Mouse (Mus musculus): ENCODE measurements around the gene Hspbap1. TPM values are rescaled to one million over a fixed set of nuclear protein-coding genes. Genes with fewer than 3 reads are reported as not detected.

Hspbap1 gene
- polyA plus RNA-seq, 2 experiments, result 12.3 to 12.9 TPM

DNA sequence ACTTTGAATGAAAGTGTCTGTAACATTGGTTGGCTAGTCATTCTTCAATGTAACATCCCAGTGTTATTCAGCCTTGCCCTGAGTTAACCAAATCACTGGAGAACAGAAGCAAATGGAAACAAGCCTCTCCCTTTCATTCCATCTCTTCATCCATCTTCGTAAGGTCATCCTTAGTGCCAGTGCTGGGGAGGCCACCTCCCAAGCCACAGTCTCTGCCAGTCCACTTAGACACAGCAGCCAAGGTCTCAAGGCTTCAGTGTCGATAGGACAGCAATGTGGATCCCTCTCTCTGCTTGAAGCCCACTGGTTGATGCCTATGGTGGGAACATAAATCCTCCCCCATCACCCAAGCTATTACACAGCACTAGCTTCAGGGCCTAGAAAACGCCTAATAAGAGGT, 62.8 kb downstream of the Hspbap1 start:
- DNase-seq (ENCODE audit: low spot score), result no peak
- TF ChIP-seq POLR2A (IDR thresholded peaks at IDR 0.05; ENCODE audit: borderline replicate concordance, extremely low read depth, insufficient read depth, insufficient read length), result no peak
- H3K4me1 ChIP-seq (ENCODE audit: control insufficient read depth, insufficient read depth, low read length), result no peaks in the 10 kb centered on the region
- H3K4me3 ChIP-seq (replicated peaks; ENCODE audit: low read length), result no peak overlapping the region
- no peak for ATAC-seq (ENCODE audit: low FRiP score, low read depth)
- no peak overlapping the region for H3K27ac ChIP-seq (replicated peaks; ENCODE audit: low read depth, low read length)
- no peak overlapping the region for H3K4me2 ChIP-seq (replicated peaks; ENCODE audit: low read depth, low read length, severe bottlenecking)
- no peaks in the 10 kb centered on the region for H3K27me3 ChIP-seq (ENCODE audit: control insufficient read depth, insufficient read depth, low read length)
- H3K36me3 ChIP-seq (ENCODE audit: control insufficient read depth, insufficient read depth, low read length), result no peaks in the 10 kb centered on the region
- WGBS, result 86% methylated on average over 3 of the region's 3 CpGs
- no peak overlapping the region for H3K9ac ChIP-seq (ENCODE audit: low read depth, low read length, severe bottlenecking)
- H3K9me3 ChIP-seq (ENCODE audit: control insufficient read depth, low read length), result no peaks in the 10 kb centered on the region

GRCm38 (mm10) chr16:35834653-35835052, 64.5 kb downstream of the Hspbap1 start:
- Histone ChIP-seq H3K4me2 (replicated peaks; ENCODE audit: low read depth, low read length, severe bottlenecking) (no peak overlapping the region), H3K9me3 (ENCODE audit: control insufficient read depth, low read length) (no peaks in the 10 kb centered on the region), H3K27me3 (ENCODE audit: control insufficient read depth, insufficient read depth, low read length) (no peaks in the 10 kb centered on the region), H3K4me1 (ENCODE audit: control insufficient read depth, insufficient read depth, low read length) (no peaks in the 10 kb centered on the region), H3K9ac (ENCODE audit: low read depth, low read length, severe bottlenecking) (no peak overlapping the region), H3K36me3 (ENCODE audit: control insufficient read depth, insufficient read depth, low read length) (no peaks in the 10 kb centered on the region), H3K27ac (replicated peaks; ENCODE audit: low read depth, low read length) (no peak overlapping the region), H3K4me3 (replicated peaks; ENCODE audit: low read length) (no peak overlapping the region)
- ATAC-seq (ENCODE audit: low FRiP score, low read depth), result no peak
- TF ChIP-seq POLR2A (IDR thresholded peaks at IDR 0.05; ENCODE audit: borderline replicate concordance, extremely low read depth, insufficient read depth, insufficient read length), result no peak
- no peak for DNase-seq (ENCODE audit: low spot score)
- WGBS, result 89% methylated on average over 8 of the region's 8 CpGs

DNA sequence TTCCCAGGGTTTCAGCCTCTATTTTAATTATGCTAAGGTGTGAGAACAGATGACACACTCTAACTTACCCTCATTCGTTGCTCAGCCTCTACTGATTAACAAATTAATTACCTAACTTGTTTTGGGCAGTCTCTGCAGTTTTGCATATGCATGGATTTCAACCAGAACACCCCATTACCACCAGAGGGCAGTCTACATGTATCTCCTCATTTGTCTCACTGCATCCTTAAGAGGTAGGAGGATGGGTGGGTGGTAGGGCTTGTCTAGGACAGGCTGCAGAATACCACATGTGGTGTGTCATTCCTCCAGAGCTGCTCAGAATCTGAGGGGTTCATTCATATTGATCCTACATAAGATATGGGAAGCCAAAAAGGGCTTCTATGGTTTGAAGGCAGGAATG, 69.5 kb downstream of the Hspbap1 start:
- H3K9me3 ChIP-seq (ENCODE audit: control insufficient read depth, low read length), result no peaks in the 10 kb centered on the region
- no peak overlapping the region for H3K4me2 ChIP-seq (replicated peaks; ENCODE audit: low read depth, low read length, severe bottlenecking)
- TF ChIP-seq POLR2A (IDR thresholded peaks at IDR 0.05; ENCODE audit: borderline replicate concordance, extremely low read depth, insufficient read depth, insufficient read length), result no peak
- DNase-seq (ENCODE audit: low spot score) (peak; percentile 22), ATAC-seq (ENCODE audit: low FRiP score, low read depth) (no peak)
- H3K4me3 ChIP-seq (replicated peaks; ENCODE audit: low read length), result no peak overlapping the region
- 18% methylated on average over 1 of the region's 1 CpGs for WGBS
- no peaks in the 10 kb centered on the region for H3K27me3 ChIP-seq (ENCODE audit: control insufficient read depth, insufficient read depth, low read length)
- H3K9ac ChIP-seq (ENCODE audit: low read depth, low read length, severe bottlenecking), result no peak overlapping the region
- H3K36me3 ChIP-seq (ENCODE audit: control insufficient read depth, insufficient read depth, low read length), result no peaks in the 10 kb centered on the region
- no peaks in the 10 kb centered on the region for H3K4me1 ChIP-seq (ENCODE audit: control insufficient read depth, insufficient read depth, low read length)
- no peak overlapping the region for H3K27ac ChIP-seq (replicated peaks; ENCODE audit: low read depth, low read length)

- no peak overlapping the region for H3K9ac ChIP-seq (ENCODE audit: low read depth, low read length, severe bottlenecking)
- no peak for TF ChIP-seq POLR2A (IDR thresholded peaks at IDR 0.05; ENCODE audit: borderline replicate concordance, extremely low read depth, insufficient read depth, insufficient read length)
- H3K27ac ChIP-seq (replicated peaks; ENCODE audit: low read depth, low read length), result no peak overlapping the region
Measured at GRCm38 (mm10) chr16:35847138-35847537, 77.0 kb downstream of the Hspbap1 start.

DNA sequence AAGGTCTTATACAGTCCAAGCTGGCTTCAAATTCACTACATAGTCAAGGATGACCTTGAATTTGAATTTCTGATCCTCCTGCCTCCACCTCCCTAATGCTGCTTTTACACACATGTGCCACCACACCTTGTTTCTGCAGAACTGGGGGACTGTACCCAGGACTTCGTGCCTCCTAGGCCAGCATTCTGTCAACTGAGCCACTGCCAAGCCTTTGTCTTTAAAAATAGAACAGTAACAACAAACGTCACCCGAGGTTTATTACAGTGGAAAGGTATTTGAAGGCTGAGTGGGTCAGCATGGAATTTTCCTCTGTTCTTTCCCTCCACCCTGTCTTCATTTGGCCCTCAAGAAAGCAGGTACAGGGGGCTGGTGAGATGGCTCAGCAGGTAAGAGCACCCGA, 85.7 kb downstream of the Hspbap1 start:
- H3K27me3 ChIP-seq (ENCODE audit: control insufficient read depth, insufficient read depth, low read length), result no peaks in the 10 kb centered on the region
- H3K36me3 ChIP-seq (ENCODE audit: control insufficient read depth, insufficient read depth, low read length), result no peaks in the 10 kb centered on the region
- H3K4me2 ChIP-seq (replicated peaks; ENCODE audit: low read depth, low read length, severe bottlenecking), result no peak overlapping the region
- H3K4me1 ChIP-seq (ENCODE audit: control insufficient read depth, insufficient read depth, low read length), result no peaks in the 10 kb centered on the region
- DNase-seq (ENCODE audit: low spot score) (no peak), ATAC-seq (ENCODE audit: low FRiP score, low read depth) (no peak)
- H3K27ac ChIP-seq (replicated peaks; ENCODE audit: low read depth, low read length), result no peak overlapping the region
- H3K4me3 ChIP-seq (replicated peaks; ENCODE audit: low read length), result no peak overlapping the region
- 72% methylated on average over 4 of the region's 4 CpGs for whole genome bisulfite sequencing
- no peak overlapping the region for H3K9ac ChIP-seq (ENCODE audit: low read depth, low read length, severe bottlenecking)
- no peaks in the 10 kb centered on the region for H3K9me3 ChIP-seq (ENCODE audit: control insufficient read depth, low read length)
- TF ChIP-seq POLR2A (IDR thresholded peaks at IDR 0.05; ENCODE audit: borderline replicate concordance, extremely low read depth, insufficient read depth, insufficient read length), result no peak

More at GRCm38 (mm10) chr16:35847138-35847537, 77.0 kb downstream of the Hspbap1 start:
- no peak overlapping the region for H3K4me2 ChIP-seq (replicated peaks; ENCODE audit: low read depth, low read length, severe bottlenecking)
- no peaks in the 10 kb centered on the region for H3K36me3 ChIP-seq (ENCODE audit: control insufficient read depth, insufficient read depth, low read length)
- ATAC-seq (ENCODE audit: low FRiP score, low read depth) (no peak), DNase-seq (ENCODE audit: low spot score) (no peak)
- H3K4me3 ChIP-seq (replicated peaks; ENCODE audit: low read length), result no peak overlapping the region
- H3K27me3 ChIP-seq (ENCODE audit: control insufficient read depth, insufficient read depth, low read length), result no peaks in the 10 kb centered on the region
- H3K9me3 ChIP-seq (ENCODE audit: control insufficient read depth, low read length), result no peaks in the 10 kb centered on the region
- no peaks in the 10 kb centered on the region for H3K4me1 ChIP-seq (ENCODE audit: control insufficient read depth, insufficient read depth, low read length)

DNA sequence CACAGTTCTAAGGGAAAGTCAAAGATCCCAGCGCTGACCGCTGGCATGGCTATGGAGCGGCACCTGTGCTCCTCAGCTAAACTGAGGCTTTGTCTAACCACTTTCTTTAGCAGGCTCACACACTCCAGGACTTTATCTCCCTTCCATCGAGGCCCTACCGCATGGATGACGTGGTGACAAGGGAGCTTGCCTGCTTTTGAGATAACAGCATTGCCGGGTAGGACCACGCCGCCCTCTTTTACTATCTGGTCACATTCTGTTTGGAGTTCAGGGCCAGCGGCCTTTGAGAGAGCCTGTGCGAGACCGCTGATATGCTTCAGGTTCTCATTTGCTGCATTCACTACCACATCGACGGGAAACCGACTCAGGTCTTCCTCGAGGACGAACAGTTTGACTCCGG, 86.6 kb downstream of the Hspbap1 start:
- Histone ChIP-seq H3K27me3 (ENCODE audit: control insufficient read depth, insufficient read depth, low read length) (no peaks in the 10 kb centered on the region), H3K36me3 (ENCODE audit: control insufficient read depth, insufficient read depth, low read length) (no peaks in the 10 kb centered on the region), H3K9me3 (ENCODE audit: control insufficient read depth, low read length) (no peaks in the 10 kb centered on the region), H3K4me2 (replicated peaks; ENCODE audit: low read depth, low read length, severe bottlenecking) (no peak overlapping the region), H3K4me3 (replicated peaks; ENCODE audit: low read length) (no peak overlapping the region), H3K4me1 (ENCODE audit: control insufficient read depth, insufficient read depth, low read length) (no peaks in the 10 kb centered on the region), H3K9ac (ENCODE audit: low read depth, low read length, severe bottlenecking) (no peak overlapping the region), H3K27ac (replicated peaks; ENCODE audit: low read depth, low read length) (no peak overlapping the region)
- no peak for DNase-seq (ENCODE audit: low spot score)
- ATAC-seq (ENCODE audit: low FRiP score, low read depth), result no peak
- 93% methylated on average over 18 of the region's 18 CpGs for WGBS
- no peak for TF ChIP-seq POLR2A (IDR thresholded peaks at IDR 0.05; ENCODE audit: borderline replicate concordance, extremely low read depth, insufficient read depth, insufficient read length)

All from limb, embryonic 14.5 days (tissue).